ENCODE assay signal across 7 mouse cellular contexts in genomic region chr8:11382059-11382810, GRCm38 (mm10).
DNase-seq lines count a peak whose midpoint lies in the region; ATAC-seq lines count a peak whose summit lies in the region.

No protein-coding gene starts in this region.

- no peaks in the 10 kb centered on the region for H3K36me3 ChIP-seq in intestine, embryonic 16.5 days (ENCODE audit: control insufficient read depth, insufficient read depth, low read length)

- no peak overlapping the region for H3K4me3 ChIP-seq in intestine, embryonic 16.5 days (ENCODE audit: low read length)

- peaks cover 23% of the 10 kb centered on the region; the same call in 1 of the 2 replicates for H3K4me1 ChIP-seq in intestine, embryonic 16.5 days (ENCODE audit: control insufficient read depth, insufficient read depth, low read length)

- no peaks in the 10 kb centered on the region for H3K9me3 ChIP-seq in intestine, embryonic 16.5 days (ENCODE audit: control insufficient read depth, low read length)

- H3K9ac ChIP-seq in intestine, embryonic 16.5 days (ENCODE audit: low read depth, low read length), result no peak overlapping the region

- 54% methylated on average over 19 of the region's 19 CpGs for WGBS in intestine, embryonic 16.5 days

- peak; percentile 48 for ATAC-seq in intestine, embryonic 16.5 days

- H3K27me3 ChIP-seq in intestine, embryonic 16.5 days (replicated peaks; ENCODE audit: control insufficient read depth, insufficient read depth, low read length), result no peaks in the 10 kb centered on the region

- intact Hi-C loops in left cerebral cortex, postnatal 4 days (cut with DNase I), result no loop called here

- H3K27ac ChIP-seq in intestine, embryonic 16.5 days (ENCODE audit: low read length), result peak overlapping the region; percentile 66

- peak; percentile 61 to 62 for DNase-seq in adrenal gland, adult 18-20 months (ENCODE audit: low spot score in 2 of 2)
- peak; percentile 46 for DNase-seq in cerebellum, adult 9-11 months
- DNase-seq in gastrocnemius, postnatal 25 days, result peak; percentile 79
- DNase-seq in left cerebral cortex, postnatal 4 days, result peak; percentile 85
- DNase-seq in right cerebral cortex, postnatal 14 days, result peak; percentile 58
- no peak for DNase-seq in natural killer cell, adult 2 months (ENCODE audit: low spot score in 2 of 2)

- no peak overlapping the region for H3K4me2 ChIP-seq in intestine, embryonic 16.5 days (ENCODE audit: low read depth, low read length)

Comparison
In these comparisons a context has a peak if more than half of its experiments do, and no peak if none do; other contexts are left out.
1. DNase-seq: peak in adrenal gland, adult 18-20 months (2 of 2), cerebellum, adult 9-11 months (single experiment), gastrocnemius, postnatal 25 days (single experiment), left cerebral cortex, postnatal 4 days (single experiment) and right cerebral cortex, postnatal 14 days (single experiment); none in natural killer cell, adult 2 months (0 of 2).